Mouse (Mus musculus): ENCODE results near the gene Ccdc189.

DNA sequence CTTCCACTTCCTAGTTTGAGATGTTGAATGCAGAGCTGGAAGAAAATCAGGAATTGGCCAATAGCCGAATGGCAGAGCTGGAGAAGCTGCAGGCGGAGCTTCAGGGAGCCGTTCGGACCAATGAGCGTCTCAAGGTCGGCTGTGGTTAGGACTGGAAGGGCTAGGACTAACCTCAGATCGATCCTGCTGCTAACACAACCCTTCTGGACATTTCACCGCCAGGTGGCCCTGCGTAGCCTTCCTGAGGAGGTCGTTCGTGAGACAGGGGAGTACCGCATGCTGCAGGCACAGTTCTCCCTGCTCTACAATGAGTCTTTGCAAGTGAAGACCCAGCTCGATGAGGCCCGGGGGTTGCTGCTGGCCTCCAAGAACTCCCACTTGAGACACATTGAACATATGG is 4.2 kb upstream of the Ccdc189 start:
- TF ChIP-seq CTCF (IDR thresholded peaks at IDR 0.05; ENCODE audit: insufficient read depth, low read length) (no peak), POLR2A (IDR thresholded peaks at IDR 0.05; ENCODE audit: borderline replicate concordance, extremely low read depth, low read depth, low read length) (no peak)
